Mouse (Mus musculus) small intestine, adult 2 months (tissue): Measurements from ENCODE around the gene Cop1. TPM values are rescaled to one million over a fixed set of nuclear protein-coding genes. Genes with fewer than 3 reads are reported as not detected.
"Not testable (repeated sequence)": the region's sequence is repeated elsewhere in the genome, so short reads cannot be mapped to it uniquely, and the experiment has no call there.

Experiments
- H3K27ac ChIP-seq: fragments of 200-500 bp; 2 replicates; pipeline ENCODE4 v1.5.1; 2012; ENCODE audit warnings: low read depth, low read length, control low read depth, inconsistent platforms; ENCODE audit not compliant: insufficient read depth
- H3K27me3 ChIP-seq: fragments of 200-500 bp; 2 replicates; pipeline ENCODE4 v1.6.1; 2012; ENCODE audit warnings: mild to moderate bottlenecking, moderate library complexity, low read length, inconsistent platforms; ENCODE audit not compliant: control insufficient read depth, insufficient read depth
- H3K36me3 ChIP-seq: fragments of 200-500 bp; 2 replicates; pipeline ENCODE4 v1.6.1; 2012; ENCODE audit warnings: mild to moderate bottlenecking, low read length, control low read depth, inconsistent platforms; ENCODE audit not compliant: control insufficient read depth, insufficient read depth
- H3K4me1 ChIP-seq: fragments of 200-500 bp; 2 replicates; pipeline ENCODE4 v1.6.1; 2012; ENCODE audit warnings: low read length, inconsistent platforms, mixed read lengths; ENCODE audit not compliant: control insufficient read depth, insufficient read depth, insufficient read length
- H3K4me3 ChIP-seq: fragments of 200-500 bp; 2 replicates; pipeline ENCODE4 v1.5.1; 2012; ENCODE audit warnings: low read depth, mild to moderate bottlenecking, control low read depth, inconsistent platforms, low read length, moderate library complexity
- CTCF ChIP-seq: fragments of 200-500 bp; IDR thresholded peaks from 2 replicates; pipeline ENCODE4 v1.5.1; 2012; ENCODE audit warnings: low read depth, mild to moderate bottlenecking, control low read depth, inconsistent platforms, low read length, moderate library complexity, mixed read lengths; ENCODE audit not compliant: insufficient replicate concordance, insufficient read length; ENCODE audit errors: extremely low read depth
- POLR2A ChIP-seq: fragments of 200-500 bp; IDR thresholded peaks from 2 replicates; pipeline ENCODE4 v1.6.1; 2012; ENCODE audit warnings: low read depth, mild to moderate bottlenecking, control low read depth, inconsistent platforms, low read length, moderate library complexity
- WGBS: fragments of 180-500 bp; shearing (Covaris S2); methylation state at CpG from one replicate; pipeline ENCODE4 v1.1.7; 2018; 5-methylcytosine and 5-hydroxymethylcytosine counted together
- polyA plus RNA-seq: library from polyadenylated mRNA; depleted of rRNA; stranded (reverse); fragments of >200 nt; gene quantifications from 2 replicates; pipeline ENCODE4 v1.2.3, GENCODE M21; 2012; rRNA removed

Cop1 gene
- 26.7 and 61.6 TPM in 2 replicates for polyA plus RNA-seq

DNA sequence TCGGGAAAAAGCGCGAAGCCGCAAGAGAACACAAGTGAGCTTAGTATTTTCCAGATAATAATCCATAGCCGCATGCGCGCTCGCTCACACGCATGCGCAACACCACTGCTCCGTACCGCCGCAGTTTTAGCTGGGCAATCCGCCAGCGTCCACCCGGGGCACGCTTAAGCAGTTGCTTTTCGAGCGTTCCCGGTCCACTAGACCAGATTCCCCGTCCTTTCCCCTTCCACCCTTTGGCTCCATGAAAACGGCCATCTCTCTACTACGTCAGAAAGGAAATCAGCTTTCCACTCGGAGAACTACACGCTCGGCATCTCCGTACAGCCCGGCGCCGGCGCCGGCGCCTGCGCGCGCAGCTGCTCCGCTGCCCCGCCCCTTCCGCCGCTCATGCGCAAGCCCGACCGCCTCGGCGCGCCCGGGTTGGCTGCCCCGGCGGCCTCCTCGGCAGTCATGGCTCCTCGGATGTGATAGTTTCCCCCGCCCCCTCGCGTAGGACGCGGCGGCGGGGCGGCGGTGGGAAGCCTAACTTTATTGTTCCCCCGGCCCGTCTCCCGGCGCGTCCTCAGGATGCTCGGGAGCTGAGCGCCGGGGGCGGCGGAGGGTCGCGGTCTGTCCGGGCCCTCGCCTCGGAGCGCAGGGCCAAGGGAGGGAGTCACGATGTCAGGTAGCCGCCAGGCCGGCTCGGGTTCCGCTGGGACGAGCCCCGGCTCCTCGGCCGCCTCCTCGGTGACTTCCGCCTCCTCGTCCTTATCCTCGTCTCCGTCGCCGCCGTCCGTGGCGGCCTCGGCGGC, at the start of gene Cop1:
TSS of gene Cop1 (plus strand) at position 540 of the 791 bp plus-strand sequence.
- not testable (repeated sequence) for H3K27me3 ChIP-seq, H3K36me3 ChIP-seq, H3K4me1 ChIP-seq
- WGBS = under 1% methylated on average over 83 of the region's 97 CpGs
- peak; percentile 80 for TF ChIP-seq POLR2A
- H3K27ac ChIP-seq = peak within 1 kb of the TSS; percentile 82
- H3K4me3 ChIP-seq = peak within 1 kb of the TSS; percentile 71

DNA sequence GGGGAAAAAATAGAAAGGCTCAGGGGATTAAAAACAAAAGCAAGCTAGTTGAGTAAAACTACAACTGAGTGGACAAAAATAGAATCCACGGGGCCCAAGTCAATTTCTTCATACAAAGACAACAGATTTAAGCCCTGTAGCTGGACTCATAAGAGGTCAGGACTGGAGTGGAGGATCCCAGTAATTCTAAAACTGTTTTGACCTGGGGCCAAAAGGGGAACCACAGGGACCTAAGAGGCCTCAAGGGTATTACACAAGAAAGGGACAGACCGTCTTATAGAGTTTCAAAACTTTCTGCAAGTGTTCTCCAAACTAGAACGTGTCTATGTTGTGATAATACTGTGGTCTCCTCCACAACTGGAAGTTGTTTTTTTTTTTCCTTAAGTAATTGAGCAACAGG, 45.4 kb upstream of the Cop1 start:
- H3K36me3 ChIP-seq = no peaks in the 10 kb centered on the region
- no peaks in the 10 kb centered on the region for H3K27me3 ChIP-seq
- TF ChIP-seq POLR2A = no peak
- no peak for TF ChIP-seq CTCF
- no peaks in the 10 kb centered on the region for H3K4me1 ChIP-seq
- 65% methylated on average over 3 of the region's 3 CpGs for WGBS
- no peak overlapping the region for H3K4me3 ChIP-seq
- H3K27ac ChIP-seq = no peak overlapping the region

DNA sequence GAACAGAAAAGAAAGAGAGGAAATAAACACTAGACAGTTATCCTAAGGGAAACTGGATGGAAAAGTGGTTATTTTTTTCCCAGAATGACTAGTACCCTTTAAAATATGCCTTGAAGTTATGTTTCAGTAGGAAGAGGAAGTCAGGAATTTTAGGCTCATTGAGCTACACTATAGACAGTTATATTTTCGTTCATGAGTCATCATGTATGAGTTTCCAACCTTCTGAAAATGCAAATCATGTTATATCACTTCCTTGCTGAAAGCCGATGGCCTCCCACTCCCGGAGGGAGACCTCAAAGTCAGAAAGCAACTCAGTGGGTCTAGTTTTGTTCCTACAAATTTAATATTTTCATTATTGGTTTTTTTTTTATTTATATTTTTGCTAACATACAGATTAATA, 33.5 kb upstream of the Cop1 start:
- TF ChIP-seq POLR2A (no peak), CTCF (no peak)
- Histone ChIP-seq H3K36me3 (no peaks in the 10 kb centered on the region), H3K4me1 (no peaks in the 10 kb centered on the region), H3K27me3 (no peaks in the 10 kb centered on the region), H3K27ac (no peak overlapping the region), H3K4me3 (no peak overlapping the region)
- WGBS = 74% methylated on average over 3 of the region's 3 CpGs

DNA sequence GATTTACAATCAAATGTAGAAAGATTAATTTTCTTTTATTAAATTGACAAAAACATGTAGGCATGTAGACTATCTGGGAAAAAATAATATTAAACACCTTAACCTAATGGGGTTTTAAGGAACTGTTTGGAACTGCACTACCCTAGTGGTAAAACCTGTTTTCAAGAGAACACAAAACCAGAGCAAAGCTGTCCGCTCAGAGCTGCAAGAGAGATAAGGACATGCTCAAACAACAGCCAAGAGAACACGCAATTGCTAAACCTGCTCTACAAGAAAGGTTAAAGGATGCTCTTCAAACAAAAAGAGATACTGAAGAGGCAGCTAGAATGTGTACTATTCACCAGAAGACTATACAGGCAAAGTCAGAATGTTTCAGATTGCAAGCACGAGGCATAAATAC, 32.5 kb upstream of the Cop1 start:
- TF ChIP-seq POLR2A (no peak), CTCF (no peak)
- H3K27me3 ChIP-seq = no peaks in the 10 kb centered on the region
- H3K27ac ChIP-seq = no peak overlapping the region
- H3K36me3 ChIP-seq = no peaks in the 10 kb centered on the region
- WGBS = 30% methylated on average over 3 of the region's 3 CpGs
- no peak overlapping the region for H3K4me3 ChIP-seq
- H3K4me1 ChIP-seq = no peaks in the 10 kb centered on the region

DNA sequence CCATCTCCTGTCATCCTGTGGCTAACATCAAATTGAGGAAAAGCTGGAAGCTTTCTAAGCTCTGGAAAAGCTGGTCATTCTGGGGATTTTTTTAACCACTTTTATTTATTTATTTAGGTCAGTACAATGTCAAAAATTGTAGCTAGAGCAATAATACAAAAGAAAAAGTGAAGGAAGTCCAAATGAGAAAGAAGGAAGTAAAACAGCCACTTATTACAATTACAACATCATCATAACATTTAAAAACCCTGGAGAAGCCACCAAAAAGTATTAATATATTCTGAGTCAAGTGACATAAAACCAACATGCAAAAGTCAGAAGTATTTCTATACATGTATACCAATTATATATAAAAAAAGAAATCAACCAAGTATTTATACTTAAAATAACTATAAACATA, 30.9 kb upstream of the Cop1 start:
- TF ChIP-seq POLR2A (no peak), CTCF (no peak)
- Histone ChIP-seq H3K4me1 (no peaks in the 10 kb centered on the region), H3K36me3 (no peaks in the 10 kb centered on the region), H3K27ac (no peak overlapping the region), H3K27me3 (no peaks in the 10 kb centered on the region), H3K4me3 (no peak overlapping the region)

GRCm38 (mm10) chr1:159211711-159212110, 20.4 kb upstream of the Cop1 start:
- no peak for TF ChIP-seq CTCF
- TF ChIP-seq POLR2A = no peak
- Histone ChIP-seq H3K36me3 (no peaks in the 10 kb centered on the region), H3K27me3 (no peaks in the 10 kb centered on the region), H3K4me1 (no peaks in the 10 kb centered on the region), H3K4me3 (no peak overlapping the region), H3K27ac (no peak overlapping the region)
- 83% methylated on average over 4 of the region's 4 CpGs for WGBS

DNA sequence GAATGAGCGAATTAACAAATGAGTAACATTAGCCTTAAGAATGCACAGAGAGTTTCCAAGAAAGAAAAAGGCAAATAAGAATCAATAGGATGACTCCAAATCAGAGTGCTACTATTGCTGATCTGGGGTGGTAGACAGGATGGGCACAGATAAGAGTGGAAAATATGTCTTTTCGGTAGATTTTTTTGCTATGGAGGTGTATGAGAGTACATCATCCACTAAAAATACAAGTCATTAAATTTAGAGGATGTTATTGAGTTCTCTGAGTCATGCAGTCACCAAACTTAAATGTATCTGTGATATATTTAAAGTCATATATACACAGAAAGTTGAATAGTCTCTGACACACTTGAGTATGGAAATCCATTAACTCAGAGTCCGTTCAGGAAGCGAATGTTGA, 14.7 kb upstream of the Cop1 start:
- WGBS = 90% methylated on average over 4 of the region's 4 CpGs
- Histone ChIP-seq H3K4me3 (no peak overlapping the region), H3K27me3 (no peaks in the 10 kb centered on the region), H3K4me1 (no peaks in the 10 kb centered on the region), H3K36me3 (no peaks in the 10 kb centered on the region), H3K27ac (no peak overlapping the region)
- TF ChIP-seq CTCF (no peak), POLR2A (no peak)
